Mouse (Mus musculus) layer of hippocampus, postnatal 14 days (tissue): ENCODE results near the gene Ipp. TPM values are rescaled to one million over a fixed set of nuclear protein-coding genes. Genes with fewer than 3 reads are reported as not detected.
A peak's percentile ranks its signal among the peaks of the same experiment; 100 is the strongest.

Experiments used
- DNase-seq, 2 experiments: peaks; one replicate each; pipeline ENCODE4 v3.0.0; 2021 to 2022; ENCODE audit warnings: low spot score in 2 of 2, mixed read lengths in 1 of 2
- long read RNA-seq, 2 experiments: library from polyadenylated mRNA; stranded (forward); transcript quantifications; one replicate each; pipeline ENCODE4 v2.0.0; 2021
- total RNA-seq, 2 experiments: library from RNA; stranded (reverse); gene quantifications; 2 replicates each; pipeline ENCODE4 v1.2.3; 2021

Gene Ipp
- total RNA-seq = 10 to 100 TPM; 20.1 to 20.7 TPM
- long read RNA-seq, experiment 1, partial matches to known transcripts = 1 of 5 reads
- long read RNA-seq, experiment 1, other reads (novel, unspliced or antisense) = 1 of 5 reads
- long read RNA-seq, experiment 2, transcript Ipp-202 (9 exons, 2,118 nt) = major isoform, 5 of 8 reads
- long read RNA-seq, experiment 2, partial matches to known transcripts = 1 of 8 reads
- long read RNA-seq, experiment 2, other reads (novel, unspliced or antisense) = 2 of 8 reads

DNA sequence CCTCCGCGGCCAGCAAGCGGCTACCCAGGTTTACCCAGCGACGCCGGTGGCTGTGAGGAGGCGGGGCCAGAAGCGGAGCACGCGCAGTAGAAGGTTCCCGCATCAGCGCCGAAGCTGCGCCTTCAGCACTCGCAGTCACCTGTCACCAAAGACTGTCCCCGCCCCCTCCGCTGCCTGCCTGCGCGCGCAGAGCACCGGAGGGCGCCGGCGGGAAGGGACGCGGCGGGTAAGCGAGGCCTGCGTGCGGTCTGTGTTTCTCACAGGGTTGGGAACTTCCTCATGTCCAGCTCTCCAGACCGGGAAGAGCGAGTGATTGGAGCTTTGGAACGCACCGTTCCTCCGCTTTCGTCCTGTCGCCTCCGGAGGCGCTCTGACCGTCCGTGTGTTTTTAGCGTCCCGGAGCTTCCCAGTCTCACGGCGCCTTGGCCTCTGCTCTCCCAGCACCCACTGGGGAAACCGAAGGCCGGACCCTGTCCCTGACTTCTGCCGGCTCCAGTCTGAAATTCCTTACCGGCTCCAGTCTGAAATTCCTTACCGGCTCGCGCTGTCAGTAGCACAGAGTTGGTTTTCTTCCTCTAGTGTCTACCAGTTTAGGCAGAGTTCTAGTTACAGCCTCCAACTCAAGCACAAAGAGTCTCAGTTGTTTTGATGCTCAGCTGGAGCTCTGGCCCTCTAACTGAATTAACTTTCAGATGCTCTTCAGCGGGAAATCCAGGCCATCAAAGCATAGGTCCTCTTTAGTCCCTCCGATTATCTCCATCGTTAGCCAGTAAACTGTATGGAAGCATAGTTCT lies at the start of gene Ipp:
TSS of gene Ipp (plus strand) at position 125 of the 794 bp plus-strand sequence.
- DNase-seq = peak; percentile 93 to 96

GRCm38 (mm10) chr4:116461943-116462342 lies 45.4 kb upstream of the Ipp start:
- no peak for DNase-seq

DNA sequence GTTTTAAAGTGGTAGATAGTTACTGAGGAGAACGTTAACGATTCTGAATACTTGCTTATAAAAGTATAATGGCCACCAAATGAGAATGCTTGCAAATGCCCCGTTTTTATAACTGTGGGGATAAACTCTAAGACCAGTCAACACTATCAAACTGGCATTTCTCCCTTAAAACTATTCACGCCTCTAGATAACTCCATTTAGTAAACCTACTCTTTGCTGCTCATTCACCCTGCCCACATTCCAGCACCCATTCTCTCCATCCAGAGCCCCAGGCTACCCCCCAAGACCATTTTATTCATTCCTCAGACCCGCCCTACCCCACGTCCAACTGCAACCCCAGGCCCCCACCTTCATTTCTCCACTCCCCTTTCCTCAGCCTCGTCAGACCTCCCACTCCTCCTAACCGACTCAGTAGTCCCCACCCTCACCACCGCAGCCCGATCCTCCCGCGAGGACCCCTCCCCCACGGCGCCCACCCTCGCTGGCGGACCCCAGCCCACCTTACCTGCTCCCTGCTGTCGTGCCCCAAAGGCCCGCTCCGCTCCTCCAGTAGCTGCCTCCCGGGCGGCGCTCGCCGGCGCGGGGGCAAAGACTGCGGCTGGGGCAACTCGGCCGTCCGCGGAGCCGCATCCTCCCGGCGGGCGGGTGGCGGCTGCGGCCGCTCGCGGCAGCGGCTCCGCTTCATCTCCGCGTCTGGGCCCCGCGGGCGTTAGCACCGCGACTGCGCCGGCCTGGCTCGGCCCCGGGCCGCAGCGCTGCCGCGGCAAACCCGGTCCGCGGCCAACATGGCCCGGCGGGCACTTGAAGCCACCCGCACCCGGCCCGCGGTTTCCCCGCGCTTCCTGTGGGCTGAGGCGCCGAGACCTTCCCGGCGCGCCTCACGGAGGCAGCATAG lies 43.9 kb upstream of the Ipp start:
- DNase-seq = peak; percentile 22 to 43

DNA sequence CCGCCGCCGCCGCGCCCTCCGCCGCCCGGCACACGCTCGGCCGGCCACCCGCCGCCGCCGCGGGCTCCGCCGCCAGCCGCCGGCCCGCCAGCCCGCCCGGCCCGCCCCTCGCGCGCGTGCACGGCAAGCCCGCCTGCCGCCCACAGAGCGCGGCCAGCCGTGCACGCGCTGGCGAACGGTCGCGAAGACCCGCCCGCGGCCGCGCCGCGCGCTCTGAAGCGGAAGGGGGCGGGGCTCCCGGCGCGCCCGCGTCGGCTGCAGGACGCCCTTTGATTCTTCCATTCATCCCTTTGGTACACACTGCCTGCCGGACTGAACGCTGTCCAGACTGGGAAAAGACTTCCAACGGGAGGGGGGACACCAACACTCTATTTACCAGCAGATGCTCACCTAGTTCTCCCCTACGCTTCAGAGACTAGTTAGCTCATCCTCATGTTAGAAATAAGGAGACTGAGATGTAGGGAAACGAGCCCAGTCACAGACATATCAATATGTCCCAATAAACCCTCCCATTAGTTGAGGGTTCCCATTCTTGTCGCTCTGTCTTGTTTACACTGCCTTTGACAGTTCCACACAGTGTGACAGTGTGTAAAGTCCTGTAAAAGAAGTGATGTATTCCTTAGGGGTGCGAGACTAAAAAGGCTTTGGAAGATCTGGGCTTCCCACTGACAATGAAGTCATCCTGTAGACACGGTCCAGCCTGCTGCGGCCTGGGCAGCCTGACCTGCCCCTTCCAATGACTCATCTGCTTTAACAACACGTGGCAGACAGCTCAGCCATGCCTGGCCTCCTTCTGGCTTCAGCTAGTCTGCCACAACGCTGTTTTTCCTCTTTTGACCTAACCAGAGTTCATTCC lies 43.0 kb upstream of the Ipp start, which contains the start of gene Mast2:
TSS of gene Mast2 (minus strand) at position 58 of the 856 bp plus-strand sequence.
- DNase-seq = peak; percentile 74 to 83

GRCm38 (mm10) chr4:116481322-116481721 lies 26.0 kb upstream of the Ipp start:
- no peak for DNase-seq

- DNase-seq = no peak
Measured at GRCm38 (mm10) chr4:116483476-116483875, 23.9 kb upstream of the Ipp start.

- DNase-seq = peak; percentile 7 to 22
Measured at GRCm38 (mm10) chr4:116491119-116491536, 16.2 kb upstream of the Ipp start.

- no peak for DNase-seq
Measured at GRCm38 (mm10) chr4:116491886-116492285, 15.5 kb upstream of the Ipp start.

- DNase-seq = no peak
Measured at GRCm38 (mm10) chr4:116492460-116492859, 14.9 kb upstream of the Ipp start.

DNA sequence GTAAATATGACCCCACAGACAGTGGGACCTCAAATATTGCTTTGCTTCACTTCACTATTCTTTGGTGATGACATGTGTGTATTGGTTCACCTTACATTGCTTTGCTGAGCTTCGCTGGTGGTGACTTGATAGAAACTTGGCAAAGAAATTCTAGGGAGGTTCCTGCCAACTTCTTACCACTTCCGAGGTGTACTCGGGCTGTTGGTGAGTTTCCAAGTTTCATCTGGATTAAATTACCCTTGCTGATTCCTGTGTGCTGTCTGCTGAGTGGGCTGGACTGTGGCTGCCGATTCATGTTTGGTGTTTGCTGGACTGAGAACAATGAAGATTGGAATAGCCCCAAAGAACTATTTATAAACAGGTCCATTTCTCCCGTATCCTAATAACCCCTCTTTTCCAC lies 13.7 kb upstream of the Ipp start:
- no peak for DNase-seq

DNA sequence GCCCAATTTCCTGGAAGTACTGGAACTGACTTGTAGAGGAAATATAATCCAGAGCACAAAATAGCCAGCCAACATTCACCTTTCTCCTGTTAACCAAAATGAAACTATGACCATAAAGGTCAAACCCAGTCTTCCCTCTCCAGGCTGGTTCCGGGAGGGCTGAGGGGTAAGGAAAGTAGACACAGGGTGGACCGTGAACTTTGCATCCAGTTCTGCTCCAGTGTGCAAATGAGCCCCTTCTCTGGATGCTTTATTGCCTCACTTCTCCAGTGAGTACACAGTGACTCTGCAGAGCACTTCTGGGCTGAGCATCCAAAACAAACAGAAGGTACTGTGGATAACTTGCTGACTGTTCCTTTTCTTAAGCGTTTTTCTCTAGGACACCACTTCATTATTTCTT lies 7.4 kb upstream of the Ipp start:
- no peak for DNase-seq

DNA sequence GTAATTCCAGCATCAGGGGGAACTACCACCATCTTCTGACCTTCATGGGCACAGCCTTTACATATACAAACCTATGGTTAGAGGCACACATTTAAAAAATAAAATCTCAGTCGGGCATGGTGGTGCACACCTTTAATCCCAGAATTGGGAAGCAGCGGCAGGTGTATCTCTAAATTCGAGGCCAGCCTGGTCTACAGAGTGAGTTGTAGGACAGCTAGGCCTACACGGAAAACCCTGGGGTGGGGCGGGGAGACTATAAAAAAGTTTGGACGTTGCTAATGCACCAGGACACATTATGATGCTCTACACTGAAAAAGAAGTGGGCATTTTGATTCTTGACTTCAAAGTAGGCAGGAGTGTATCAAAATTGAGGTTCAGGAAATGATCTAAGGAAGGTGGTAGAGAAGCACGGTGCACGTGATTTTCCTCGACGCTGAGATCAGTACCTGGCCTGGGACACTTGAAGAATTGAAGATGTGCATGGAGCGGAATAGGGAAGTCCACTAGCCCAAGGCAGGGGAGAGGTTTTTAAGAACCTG lies 394 bp upstream of the Ipp start:
- no peak for DNase-seq

DNA sequence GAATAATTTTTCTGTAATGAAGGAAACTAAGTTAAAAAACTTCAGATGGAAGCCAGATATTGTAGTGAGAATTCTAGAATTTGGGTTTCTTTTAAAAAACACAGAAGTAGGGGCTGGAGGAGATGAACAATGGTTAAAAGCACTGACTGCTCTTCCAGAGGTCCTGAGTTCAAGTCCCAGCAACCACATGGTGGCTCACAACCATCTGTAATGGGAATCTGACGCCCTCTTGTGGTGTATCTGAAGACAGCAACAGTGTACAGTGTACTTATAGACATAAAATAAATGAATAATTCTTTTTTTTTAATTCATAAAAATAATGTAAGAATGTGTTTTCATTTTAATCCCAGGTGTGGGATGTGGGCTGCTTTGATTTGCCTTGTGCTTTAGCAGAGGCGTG lies 23.8 kb downstream of the Ipp start:
- DNase-seq = no peak

DNA sequence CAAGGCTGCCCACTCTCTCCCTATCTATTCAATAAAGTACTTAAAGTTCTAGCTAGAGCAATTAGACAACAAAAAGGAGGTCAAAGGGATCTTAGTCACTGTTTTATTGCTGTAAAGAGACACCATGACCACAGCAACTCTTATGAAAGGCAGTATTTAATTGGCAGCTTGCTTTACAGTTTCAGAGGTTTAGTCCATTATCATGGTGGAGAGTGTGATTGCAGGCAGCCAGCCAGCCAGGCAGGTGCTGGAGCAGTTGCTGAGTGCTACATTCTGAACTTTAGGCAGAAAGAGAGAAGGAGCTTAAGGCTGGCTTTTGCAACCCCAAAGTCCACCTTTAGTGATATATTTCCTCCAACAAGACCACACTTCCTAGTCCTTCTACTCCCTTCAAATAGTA lies 29.0 kb downstream of the Ipp start:
- no peak for DNase-seq

DNA sequence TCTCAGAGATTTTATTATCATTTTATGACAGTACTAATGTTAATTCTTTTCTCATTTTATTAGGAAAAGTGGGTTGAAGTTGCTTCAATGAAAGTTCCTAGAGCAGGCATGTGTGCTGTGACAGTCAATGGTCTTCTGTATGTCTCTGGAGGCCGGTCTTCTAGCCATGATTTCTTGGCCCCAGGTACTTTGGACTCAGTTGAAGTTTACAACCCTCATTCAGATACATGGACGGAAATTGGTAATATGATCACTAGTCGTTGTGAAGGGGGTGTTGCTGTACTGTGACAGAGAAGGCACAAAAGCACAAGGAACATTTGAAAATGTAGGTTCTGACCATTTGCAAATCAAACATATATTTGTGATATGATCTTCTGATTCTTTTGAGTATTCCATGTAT lies 30.4 kb downstream of the Ipp start:
- no peak for DNase-seq

DNA sequence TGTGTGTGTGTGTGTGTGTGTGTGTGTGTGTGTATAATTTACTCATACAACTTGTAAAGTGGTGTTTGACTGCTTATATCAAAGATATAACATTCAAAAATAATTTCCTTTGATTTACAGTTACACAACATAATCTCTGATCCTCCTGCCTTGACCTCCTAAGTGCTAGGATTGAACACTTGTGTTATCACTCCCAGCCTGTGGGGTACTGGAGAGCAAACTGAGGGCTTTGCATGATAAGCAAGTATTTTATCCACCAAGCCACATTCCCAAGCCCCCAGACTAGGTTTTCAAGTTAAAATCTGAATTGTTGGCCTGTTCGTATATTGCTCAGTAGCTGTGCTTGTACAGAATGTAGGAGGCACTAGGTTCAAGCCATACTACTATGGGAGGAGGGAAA lies 43.1 kb downstream of the Ipp start:
- no peak for DNase-seq

DNA sequence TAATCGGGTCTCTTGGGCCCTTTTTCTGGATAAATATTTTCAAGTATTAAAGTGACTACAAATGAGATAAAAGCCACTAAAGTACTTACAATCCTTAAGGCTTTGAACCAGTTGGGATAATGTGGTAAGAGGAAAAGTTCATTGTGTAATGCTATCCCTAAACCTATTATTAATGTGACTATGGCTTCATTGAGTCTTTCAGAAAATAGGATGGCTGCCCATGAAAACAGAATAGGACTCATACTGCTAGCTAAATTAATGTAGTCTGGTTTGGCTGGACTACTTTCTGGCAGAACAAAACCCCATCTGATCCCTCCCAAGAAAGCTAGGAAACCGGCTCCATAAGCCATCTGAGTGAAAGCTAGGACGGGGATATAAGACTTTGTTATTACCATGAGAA lies 45.7 kb downstream of the Ipp start:
- no peak for DNase-seq

DNA sequence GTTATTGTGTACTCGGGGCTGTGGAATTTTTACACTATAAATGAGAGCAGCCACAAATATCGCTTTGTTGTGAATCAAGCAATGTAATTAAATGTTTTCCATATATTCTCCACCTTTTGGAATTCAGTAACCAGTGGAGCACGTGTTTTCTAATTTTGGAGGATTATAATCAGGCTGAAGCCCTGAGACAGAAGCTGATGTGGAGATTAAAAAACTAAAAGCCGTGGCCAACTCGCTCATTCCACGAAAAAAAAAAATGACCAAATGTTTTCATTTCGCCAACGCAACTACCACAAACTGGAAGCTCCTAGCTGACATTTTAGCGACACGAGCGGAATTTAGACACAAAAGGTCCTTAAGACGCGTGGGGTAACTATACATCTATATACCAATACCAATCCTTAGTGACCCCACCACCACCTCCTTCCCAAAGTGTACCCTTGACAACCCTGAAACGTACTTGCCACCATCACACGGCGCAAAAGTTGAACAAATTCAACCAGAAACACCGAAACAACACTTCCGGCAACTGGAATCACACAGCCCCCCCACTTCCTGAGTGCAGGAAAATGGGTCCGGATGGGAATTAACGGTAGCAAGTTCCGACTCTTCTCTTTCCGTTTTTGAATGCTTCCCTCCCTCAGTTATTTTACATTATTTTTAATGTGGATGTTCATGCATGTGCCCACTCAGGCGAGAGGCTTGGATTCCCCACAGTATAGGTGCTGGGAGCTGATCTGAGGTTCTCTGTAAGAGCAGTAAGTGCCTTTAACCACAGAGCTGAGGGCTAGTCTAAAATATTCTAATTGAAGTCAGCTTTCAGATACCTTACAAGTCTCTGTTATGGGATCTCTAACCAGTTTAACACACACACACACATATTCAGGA lies 48.3 kb downstream of the Ipp start, which contains the start of gene Tmem69:
TSS of gene Tmem69 (minus strand) at position 524 of the 888 bp plus-strand sequence.
- DNase-seq = peak; percentile 79 to 86
